Mouse (Mus musculus): ENCODE results near the gene Cit. TPM values are rescaled to one million over a fixed set of nuclear protein-coding genes. Genes with fewer than 3 reads are reported as not detected.

Cit gene
- polyA plus RNA-seq, 1 experiment: 12.5 TPM

DNA sequence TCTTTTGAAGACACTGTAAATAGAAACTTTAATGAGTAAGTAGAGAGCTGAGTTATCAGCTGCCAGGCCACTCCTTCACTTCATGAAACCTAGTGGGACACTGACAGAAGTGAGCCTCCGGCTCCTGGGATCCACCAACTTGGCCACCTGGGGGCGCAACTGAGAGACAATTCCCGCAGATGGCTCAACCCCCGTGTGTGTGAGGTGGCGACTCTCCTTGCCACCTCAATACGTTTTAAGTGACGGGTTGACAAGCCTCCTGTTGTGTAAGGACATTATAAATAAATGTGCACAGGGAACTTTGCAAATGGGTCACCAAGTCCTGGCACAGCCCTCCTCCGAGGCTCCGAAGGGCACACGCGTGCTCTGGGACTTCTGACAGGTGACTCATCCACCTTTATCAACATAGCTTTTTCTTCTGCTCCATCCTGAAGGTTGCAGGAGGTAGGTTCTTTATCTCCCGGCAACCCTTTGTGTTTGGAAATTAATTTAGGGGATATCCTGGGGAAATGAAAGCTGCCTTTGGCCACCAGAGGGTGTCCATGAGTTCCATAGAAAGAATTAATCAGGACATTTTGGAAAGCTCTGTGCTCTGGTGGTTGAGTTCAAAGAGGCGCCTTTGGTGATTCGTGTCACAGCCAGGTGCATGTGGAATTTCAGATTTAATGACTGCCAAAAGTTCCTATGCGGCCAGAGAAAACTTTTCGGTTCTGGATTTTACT, 83.9 kb downstream of the Cit start:
- Histone ChIP-seq H3K4me1 (ENCODE audit: control insufficient read depth, insufficient read depth, low read length) (no peaks in the 10 kb centered on the region), H3K27ac (ENCODE audit: insufficient read depth, low read depth, low read length) (no peak overlapping the region), H3K4me3 (ENCODE audit: insufficient read depth, low read length) (no peak overlapping the region)
- TF ChIP-seq CTCF (IDR thresholded peaks at IDR 0.05; ENCODE audit: low read depth, low read length) (peak; percentile 55; the same call in 1 of the 2 replicates), POLR2A (IDR thresholded peaks at IDR 0.05; ENCODE audit: borderline replicate concordance, low read depth, low read length) (no peak)

DNA sequence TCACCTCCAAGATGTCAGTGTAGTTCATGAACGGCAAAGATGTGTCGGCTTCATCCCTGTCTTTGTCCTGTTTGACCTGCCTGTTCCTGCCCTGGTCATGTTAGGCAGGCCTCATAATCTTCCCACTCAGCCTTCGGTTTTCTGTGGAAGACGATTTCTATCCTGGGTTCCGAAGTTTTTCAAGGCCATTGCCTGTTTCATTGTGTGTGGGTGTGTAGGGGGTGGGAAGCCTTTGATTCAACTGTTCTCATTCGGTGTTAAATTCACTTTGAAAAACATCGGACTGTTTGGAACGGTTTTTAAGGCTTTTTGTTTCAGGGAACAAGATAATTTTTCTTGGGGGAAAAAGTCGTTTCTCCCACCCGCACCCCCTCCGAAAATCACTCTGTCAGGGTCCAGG, 87.2 kb downstream of the Cit start:
- Histone ChIP-seq H3K4me3 (ENCODE audit: insufficient read depth, low read length) (no peak overlapping the region), H3K4me1 (ENCODE audit: control insufficient read depth, insufficient read depth, low read length) (no peaks in the 10 kb centered on the region), H3K27ac (ENCODE audit: insufficient read depth, low read depth, low read length) (no peak overlapping the region)
- TF ChIP-seq POLR2A (IDR thresholded peaks at IDR 0.05; ENCODE audit: borderline replicate concordance, low read depth, low read length) (no peak), CTCF (IDR thresholded peaks at IDR 0.05; ENCODE audit: low read depth, low read length) (no peak)

DNA sequence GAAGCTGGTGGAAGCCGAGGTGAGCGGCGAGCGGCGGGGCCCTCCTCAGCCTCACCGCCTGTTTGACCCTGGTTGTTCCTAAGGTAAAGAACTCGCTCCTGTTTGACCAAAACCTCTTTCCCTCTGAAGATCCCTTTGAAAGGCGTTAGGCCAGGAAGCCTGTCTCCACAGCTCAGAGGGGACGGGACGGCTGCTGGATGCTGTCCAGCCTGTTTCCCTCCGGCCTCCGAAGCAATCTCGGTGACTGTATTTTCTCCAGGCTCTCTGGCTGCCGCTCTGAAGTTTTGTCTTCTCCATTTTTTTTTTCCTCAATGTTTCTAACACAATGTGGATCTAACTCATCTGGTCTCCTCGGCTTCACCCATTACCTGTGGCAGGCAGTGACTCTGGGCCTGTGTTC, 91.8 kb downstream of the Cit start:
- Histone ChIP-seq H3K4me3 (ENCODE audit: insufficient read depth, low read length) (no peak overlapping the region), H3K27ac (ENCODE audit: insufficient read depth, low read depth, low read length) (no peak overlapping the region), H3K4me1 (ENCODE audit: control insufficient read depth, insufficient read depth, low read length) (no peaks in the 10 kb centered on the region)
- TF ChIP-seq CTCF (IDR thresholded peaks at IDR 0.05; ENCODE audit: low read depth, low read length): no peak
- no peak for TF ChIP-seq POLR2A (IDR thresholded peaks at IDR 0.05; ENCODE audit: borderline replicate concordance, low read depth, low read length)

DNA sequence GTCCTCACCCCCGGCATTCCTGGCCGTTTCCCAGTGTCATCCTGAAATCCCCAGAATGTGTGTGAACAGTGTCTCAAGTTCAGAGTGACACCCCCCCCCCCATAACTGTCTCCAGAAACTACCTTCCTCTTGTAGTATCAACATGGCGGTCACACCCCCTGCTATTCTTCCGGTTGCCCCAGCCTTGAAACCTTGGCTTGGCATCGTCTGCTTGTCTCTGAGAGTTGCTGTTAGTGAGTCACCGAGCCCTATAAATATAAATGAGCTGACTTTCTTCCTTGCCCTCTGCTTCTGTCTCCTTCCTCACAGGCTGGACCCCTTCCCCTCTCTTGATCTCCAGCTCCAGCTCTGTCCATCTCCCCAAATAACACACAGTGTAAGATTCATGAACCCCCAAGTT, 92.5 kb downstream of the Cit start:
- no peak overlapping the region for H3K4me3 ChIP-seq (ENCODE audit: insufficient read depth, low read length)
- no peaks in the 10 kb centered on the region for H3K4me1 ChIP-seq (ENCODE audit: control insufficient read depth, insufficient read depth, low read length)
- no peak overlapping the region for H3K27ac ChIP-seq (ENCODE audit: insufficient read depth, low read depth, low read length)
- TF ChIP-seq POLR2A (IDR thresholded peaks at IDR 0.05; ENCODE audit: borderline replicate concordance, low read depth, low read length) (no peak), CTCF (IDR thresholded peaks at IDR 0.05; ENCODE audit: low read depth, low read length) (no peak)

GRCm38 (mm10) chr5:115938999-115939398, 93.9 kb downstream of the Cit start:
- no peak overlapping the region for H3K4me3 ChIP-seq (ENCODE audit: insufficient read depth, low read length)
- no peaks in the 10 kb centered on the region for H3K4me1 ChIP-seq (ENCODE audit: control insufficient read depth, insufficient read depth, low read length)
- H3K27ac ChIP-seq (ENCODE audit: insufficient read depth, low read depth, low read length): no peak overlapping the region
- TF ChIP-seq POLR2A (IDR thresholded peaks at IDR 0.05; ENCODE audit: borderline replicate concordance, low read depth, low read length): no peak
- TF ChIP-seq CTCF (IDR thresholded peaks at IDR 0.05; ENCODE audit: low read depth, low read length): no peak

DNA sequence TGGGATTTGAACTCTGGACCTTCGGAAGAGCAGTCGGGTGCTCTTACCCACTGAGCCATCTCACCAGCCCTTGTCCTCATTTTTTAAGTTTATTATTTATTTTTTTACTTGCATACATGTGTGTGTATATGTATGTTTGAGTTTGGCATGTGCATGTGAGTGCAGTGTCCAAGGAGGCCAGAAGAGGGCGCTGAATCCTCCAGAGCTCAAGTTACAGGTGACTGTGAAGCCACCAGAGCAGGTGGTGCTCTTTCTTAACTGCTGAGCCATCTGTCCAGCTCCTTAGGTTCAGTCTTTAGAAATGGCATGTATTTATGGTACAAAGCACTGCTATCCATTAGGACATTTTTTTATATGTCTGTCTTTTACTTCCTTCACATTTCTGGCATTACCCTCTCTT, 97.3 kb downstream of the Cit start:
- no peak overlapping the region for H3K4me3 ChIP-seq (ENCODE audit: insufficient read depth, low read length)

GRCm38 (mm10) chr5:115944791-115945490, 99.9 kb downstream of the Cit start:
- TF ChIP-seq CTCF (IDR thresholded peaks at IDR 0.05; ENCODE audit: low read depth, low read length): no peak
- no peak for TF ChIP-seq POLR2A (IDR thresholded peaks at IDR 0.05; ENCODE audit: borderline replicate concordance, low read depth, low read length)
- no peak overlapping the region for H3K27ac ChIP-seq (ENCODE audit: insufficient read depth, low read depth, low read length)
- H3K4me3 ChIP-seq (ENCODE audit: insufficient read depth, low read length): no peak overlapping the region
- no peaks in the 10 kb centered on the region for H3K4me1 ChIP-seq (ENCODE audit: control insufficient read depth, insufficient read depth, low read length)

More for the DNA sequence above, 97.3 kb downstream of the Cit start:
- Histone ChIP-seq H3K27ac (ENCODE audit: insufficient read depth, low read depth, low read length) (no peak overlapping the region), H3K4me1 (ENCODE audit: control insufficient read depth, insufficient read depth, low read length) (no peaks in the 10 kb centered on the region)
- TF ChIP-seq CTCF (IDR thresholded peaks at IDR 0.05; ENCODE audit: low read depth, low read length): no peak
- TF ChIP-seq POLR2A (IDR thresholded peaks at IDR 0.05; ENCODE audit: borderline replicate concordance, low read depth, low read length): no peak

DNA sequence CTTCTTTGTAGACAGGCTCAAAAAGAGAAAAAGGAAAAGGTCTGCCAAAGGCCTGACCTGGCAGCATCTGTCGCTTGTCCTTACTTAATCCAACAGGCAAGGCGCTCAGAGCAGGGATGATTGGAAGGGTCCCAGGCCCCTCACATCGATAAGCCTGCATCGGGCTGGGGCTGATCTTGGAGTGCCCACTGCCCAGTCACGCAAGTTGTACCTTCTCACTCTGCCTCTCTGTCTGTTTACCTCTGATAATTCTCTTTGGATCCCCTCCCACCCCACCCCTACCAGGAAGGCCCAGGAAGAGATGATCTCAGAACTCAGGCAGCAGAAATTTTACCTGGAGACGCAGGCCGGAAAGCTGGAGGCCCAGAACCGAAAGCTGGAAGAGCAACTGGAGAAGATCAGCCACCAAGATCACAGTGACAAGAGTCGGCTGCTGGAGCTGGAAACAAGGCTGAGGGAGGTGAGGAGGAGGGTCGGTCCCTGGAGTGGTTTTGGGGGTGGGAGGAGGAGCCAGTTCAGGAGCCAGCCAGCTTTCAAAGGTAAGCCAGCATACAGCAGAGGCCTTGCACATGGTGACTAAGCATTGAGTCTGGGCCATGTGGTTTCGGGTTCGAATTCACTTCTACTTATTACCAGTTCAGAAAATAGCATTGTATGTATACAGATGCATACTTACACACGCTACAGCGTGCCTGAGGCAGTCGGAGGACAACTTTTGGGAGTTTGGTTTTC, 102.7 kb downstream of the Cit start:
- no peaks in the 10 kb centered on the region for H3K4me1 ChIP-seq (ENCODE audit: control insufficient read depth, insufficient read depth, low read length)
- H3K4me3 ChIP-seq (ENCODE audit: insufficient read depth, low read length): no peak overlapping the region
- no peak overlapping the region for H3K27ac ChIP-seq (ENCODE audit: insufficient read depth, low read depth, low read length)

DNA sequence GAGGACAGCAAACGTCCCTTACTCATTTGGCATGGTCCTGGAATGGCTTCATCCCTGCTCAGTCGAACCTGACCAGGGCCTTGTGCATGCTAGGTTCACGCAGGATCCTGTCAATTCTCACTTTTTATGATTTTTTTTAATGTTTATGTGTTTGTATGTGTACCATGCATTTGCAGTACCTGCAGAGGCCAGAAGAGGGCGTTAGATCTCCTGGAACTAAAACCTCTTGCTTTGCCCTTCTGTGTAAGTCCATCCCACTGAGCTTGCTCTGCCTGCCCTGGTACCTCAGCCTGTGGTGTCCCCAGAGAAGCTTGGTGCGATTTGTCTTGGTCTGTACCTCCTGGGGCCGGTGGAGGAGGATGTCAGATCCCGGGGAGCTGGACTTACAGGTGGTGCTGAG, 105.9 kb downstream of the Cit start:
- Histone ChIP-seq H3K27ac (ENCODE audit: insufficient read depth, low read depth, low read length) (no peak overlapping the region), H3K4me3 (ENCODE audit: insufficient read depth, low read length) (no peak overlapping the region), H3K4me1 (ENCODE audit: control insufficient read depth, insufficient read depth, low read length) (no peaks in the 10 kb centered on the region)
- TF ChIP-seq POLR2A (IDR thresholded peaks at IDR 0.05; ENCODE audit: borderline replicate concordance, low read depth, low read length) (no peak), CTCF (IDR thresholded peaks at IDR 0.05; ENCODE audit: low read depth, low read length) (no peak)

More for the DNA sequence above, 102.7 kb downstream of the Cit start:
- no peak for TF ChIP-seq POLR2A (IDR thresholded peaks at IDR 0.05; ENCODE audit: borderline replicate concordance, low read depth, low read length)
- no peak for TF ChIP-seq CTCF (IDR thresholded peaks at IDR 0.05; ENCODE audit: low read depth, low read length)

- no peaks in the 10 kb centered on the region for H3K4me1 ChIP-seq (ENCODE audit: control insufficient read depth, insufficient read depth, low read length)
- no peak overlapping the region for H3K27ac ChIP-seq (ENCODE audit: insufficient read depth, low read depth, low read length)
- TF ChIP-seq CTCF (IDR thresholded peaks at IDR 0.05; ENCODE audit: low read depth, low read length) (no peak), POLR2A (IDR thresholded peaks at IDR 0.05; ENCODE audit: borderline replicate concordance, low read depth, low read length) (no peak)
- no peak overlapping the region for H3K4me3 ChIP-seq (ENCODE audit: insufficient read depth, low read length)
Measured at GRCm38 (mm10) chr5:115953173-115953572, 108.1 kb downstream of the Cit start.
